Mouse (Mus musculus): ENCODE measurements around the gene Mars.

Gene Mars

GRCm38 (mm10) chr10:127311476-127312355, at the start of gene Mars:
Gene Mars (minus strand): TSS chr10:127311786.
- peak; percentile 96 to 97 for DNase-seq

DNA sequence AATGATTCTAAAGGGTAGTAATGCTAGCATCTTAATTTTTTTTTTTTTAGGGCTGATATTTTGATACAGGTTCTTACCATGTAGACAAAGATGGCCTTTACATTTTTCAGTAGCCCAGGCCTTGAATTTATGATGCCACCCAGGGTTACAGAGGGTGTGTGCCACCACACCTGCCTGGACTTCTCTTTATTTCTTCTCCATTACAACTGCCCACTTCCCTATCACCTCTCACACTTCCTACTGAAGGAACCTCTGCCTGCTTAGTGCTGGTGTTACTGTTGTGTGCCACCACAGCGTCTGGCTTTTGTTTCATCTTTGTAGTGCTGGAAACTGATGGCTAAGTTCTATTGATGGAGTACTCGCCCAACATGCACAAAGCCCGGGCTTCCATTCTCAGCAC, 49.1 kb upstream of the Mars start:
- no peak for DNase-seq

GRCm38 (mm10) chr10:127355336-127355735, 43.8 kb upstream of the Mars start:
- no peak for DNase-seq

DNA sequence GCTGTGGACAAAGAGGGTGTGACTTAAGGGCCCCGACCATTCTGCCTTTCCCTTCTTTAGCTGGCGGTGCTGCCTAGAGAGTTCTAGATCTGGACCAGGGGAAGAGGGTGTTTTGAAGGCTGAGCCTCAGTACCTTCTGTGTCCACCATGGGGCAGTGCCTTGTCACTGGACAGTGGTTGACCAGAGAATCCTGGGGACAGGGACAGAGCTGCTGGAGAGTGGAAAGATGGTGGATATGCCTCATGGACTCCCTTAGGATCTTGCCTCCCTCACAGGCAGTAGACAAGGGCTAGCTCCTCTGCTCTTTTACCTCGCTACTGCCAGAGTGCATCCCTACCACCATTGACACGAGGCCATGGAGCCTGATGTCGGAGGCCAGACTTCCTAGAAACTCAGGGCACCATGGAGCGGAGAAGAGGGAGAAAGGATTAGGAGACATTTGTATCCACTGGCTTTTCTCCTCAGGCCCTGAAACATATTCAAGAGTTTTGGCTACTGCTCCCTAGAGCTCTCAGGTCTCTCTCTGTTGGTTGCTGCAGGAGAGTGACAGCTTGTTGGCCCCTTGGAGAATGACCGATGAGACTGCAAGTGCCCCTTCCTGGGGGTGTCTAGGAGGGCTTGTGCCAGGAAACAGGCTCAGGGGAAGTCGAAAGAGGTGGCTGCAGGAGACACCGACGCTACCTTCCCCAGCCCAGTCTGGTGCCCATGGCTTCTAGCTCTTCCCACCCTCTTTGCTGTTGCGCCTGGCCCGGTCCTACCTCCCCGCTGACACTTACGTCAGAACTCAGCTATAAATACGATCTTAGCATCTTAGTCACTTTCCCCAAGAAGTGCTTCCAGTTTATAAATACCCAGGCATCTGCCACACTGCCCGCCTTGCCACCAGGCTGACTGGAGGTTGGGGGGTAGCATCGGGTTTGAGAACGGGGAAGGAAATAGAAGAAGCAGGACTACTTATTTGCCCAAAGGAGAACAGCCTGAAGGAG, 42.6 kb upstream of the Mars start, which contains the start of gene Inhbe:
Gene Inhbe, minus strand, starts transcription at position 503 of the 987 bp plus-strand sequence.
- DNase-seq, result no peak

GRCm38 (mm10) chr10:127352766-127353165, 41.2 kb upstream of the Mars start:
- no peak for DNase-seq

DNA sequence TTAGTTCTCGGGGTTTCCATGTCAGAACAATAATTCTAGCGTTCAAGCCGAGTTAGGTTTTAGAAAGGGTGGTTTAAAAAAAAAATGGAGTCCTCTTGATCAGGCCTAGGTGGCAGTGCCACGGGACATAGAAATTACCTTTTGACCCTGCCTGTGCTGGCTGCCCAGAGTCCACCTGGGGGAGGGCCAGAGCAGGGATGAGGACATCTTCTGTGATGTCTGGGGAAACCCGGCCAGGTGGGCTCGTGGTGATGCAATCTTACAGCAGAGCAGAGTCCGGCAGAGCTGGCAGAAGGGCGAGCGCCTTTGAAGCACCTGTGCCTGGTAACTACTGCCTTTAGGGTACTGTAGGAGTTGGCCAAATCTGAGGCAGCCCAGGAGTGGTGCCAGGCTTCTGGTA, 40.6 kb upstream of the Mars start:
- DNase-seq, result no peak

- no peak for DNase-seq
Measured at GRCm38 (mm10) chr10:127351719-127352118, 40.1 kb upstream of the Mars start.

DNA sequence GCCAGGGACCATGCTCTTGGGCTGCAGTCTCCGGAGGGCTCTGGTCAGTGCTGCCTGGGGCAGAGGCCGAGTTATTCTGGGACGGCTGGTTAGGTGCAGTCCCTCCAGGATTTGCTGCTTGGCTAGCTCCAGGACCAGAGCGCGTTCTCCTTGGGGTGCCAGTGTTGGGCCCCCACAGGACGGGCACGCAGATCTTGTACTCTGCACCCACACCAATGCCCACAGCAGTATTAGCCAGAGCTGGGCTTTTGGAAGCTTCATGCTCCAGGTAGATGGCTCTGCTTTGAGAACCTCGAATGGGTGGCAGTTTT, 39.7 kb upstream of the Mars start:
- no peak for DNase-seq

GRCm38 (mm10) chr10:127350594-127351284, 39.2 kb upstream of the Mars start:
- DNase-seq, result peak; percentile 46 to 70

- DNase-seq, result no peak
Measured at GRCm38 (mm10) chr10:127349810-127350209, 38.2 kb upstream of the Mars start.

- no peak for DNase-seq
Measured at GRCm38 (mm10) chr10:127348957-127349356, 37.4 kb upstream of the Mars start.

GRCm38 (mm10) chr10:127346173-127346572, 34.6 kb upstream of the Mars start:
- DNase-seq, result no peak

DNA sequence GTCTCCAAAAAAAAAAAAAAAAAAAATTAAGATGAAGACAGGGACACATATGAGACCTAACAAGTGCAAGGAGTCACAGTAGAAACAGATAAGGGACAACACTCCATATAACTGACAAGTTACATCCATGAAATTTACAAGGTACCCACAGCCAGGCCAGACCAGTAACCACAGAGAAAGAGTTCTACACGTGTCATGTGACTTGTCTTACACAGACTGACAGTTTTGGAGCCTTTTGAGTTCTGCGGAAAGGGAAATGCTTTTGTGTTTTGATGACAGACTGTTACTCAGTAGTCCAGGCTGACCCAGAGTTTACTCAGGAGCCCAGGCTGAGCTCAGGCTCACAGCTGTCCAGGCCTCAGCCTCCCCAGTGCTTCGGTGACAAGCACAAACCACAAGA, 31.4 kb upstream of the Mars start:
- DNase-seq, result no peak

- DNase-seq, result peak; percentile 84 to 88
Measured at GRCm38 (mm10) chr10:127341891-127342639, 30.5 kb upstream of the Mars start, which contains the start of gene Gli1. Gene Gli1 (minus strand): TSS chr10:127341974.

DNA sequence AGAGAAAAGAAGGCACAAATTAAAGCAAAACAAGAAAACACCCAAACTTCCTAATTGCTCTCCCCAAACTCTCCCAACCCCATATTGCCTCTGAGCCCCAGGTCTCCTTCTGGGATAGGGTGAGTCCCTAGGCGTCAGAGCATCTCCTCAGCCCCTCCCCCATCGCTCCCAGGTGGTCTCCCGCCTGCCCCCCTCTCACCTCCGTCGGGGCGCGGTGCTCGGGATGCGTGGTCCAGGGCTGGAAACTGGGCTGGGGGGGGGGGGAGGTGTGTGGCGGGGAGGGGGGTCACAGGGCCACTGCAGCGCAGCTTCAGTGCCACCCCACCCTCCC, 29.7 kb upstream of the Mars start:
- DNase-seq, result no peak

- DNase-seq, result no peak
Measured at GRCm38 (mm10) chr10:127340577-127341359, 29.2 kb upstream of the Mars start.

- DNase-seq, result peak in 1 of 2 experiments; percentile 51
Measured at GRCm38 (mm10) chr10:127339683-127340576, 28.3 kb upstream of the Mars start.

GRCm38 (mm10) chr10:127338930-127339682, 27.5 kb upstream of the Mars start:
- DNase-seq, result peak; percentile 85 to 90

- DNase-seq, result no peak
Measured at GRCm38 (mm10) chr10:127337536-127338099, 26.0 kb upstream of the Mars start.

All from lung, adult 18-20 months (tissue).